Mouse (Mus musculus): ENCODE measurements around the gene Tgfb2. TPM values are rescaled to one million over a fixed set of nuclear protein-coding genes. Genes with fewer than 3 reads are reported as not detected.
A peak's percentile ranks its signal among the peaks of the same experiment; 100 is the strongest.

Tgfb2 gene
- polyA plus RNA-seq, 1 experiment from 2014 or later: 34.4 TPM

GRCm38 (mm10) chr1:186673166-186673565, 32.6 kb downstream of the Tgfb2 start:
- no peak overlapping the region for H3K27ac ChIP-seq (replicated peaks)
- H3K9ac ChIP-seq (replicated peaks): no peak overlapping the region
- peaks cover 8% of the 10 kb centered on the region for H3K4me1 ChIP-seq
- H3K9me3 ChIP-seq (replicated peaks): no peaks in the 10 kb centered on the region
- 54% methylated on average over 4 of the region's 4 CpGs for WGBS
- H3K36me3 ChIP-seq: no peaks in the 10 kb centered on the region
- no peak for ATAC-seq (ENCODE audit: low FRiP score)
- H3K4me2 ChIP-seq: no peak overlapping the region
- no peaks in the 10 kb centered on the region for H3K27me3 ChIP-seq (replicated peaks)
- no peak overlapping the region for H3K4me3 ChIP-seq (replicated peaks)

- WGBS: 95% methylated on average over 11 of the region's 11 CpGs
- no peak overlapping the region for H3K9ac ChIP-seq (replicated peaks)
- H3K27me3 ChIP-seq (replicated peaks): no peaks in the 10 kb centered on the region
- H3K4me3 ChIP-seq (replicated peaks): no peak overlapping the region
- H3K9me3 ChIP-seq (replicated peaks): no peaks in the 10 kb centered on the region
- H3K4me2 ChIP-seq: no peak overlapping the region
- H3K27ac ChIP-seq (replicated peaks): no peak overlapping the region
- no peak for ATAC-seq (ENCODE audit: low FRiP score)
- 0 out of 2 replicates have a peak, but pooled peaks cover 8% of the 10 kb centered on the region for H3K4me1 ChIP-seq
- no peaks in the 10 kb centered on the region for H3K36me3 ChIP-seq
These were observed 42.4 kb downstream of the Tgfb2 start for GRCm38 (mm10) chr1:186663412-186663811.

GRCm38 (mm10) chr1:186662996-186663395, 42.8 kb downstream of the Tgfb2 start:
- H3K4me3 ChIP-seq (replicated peaks): no peak overlapping the region
- no peaks in the 10 kb centered on the region for H3K36me3 ChIP-seq
- 0 out of 2 replicates have a peak, but pooled peaks cover 9% of the 10 kb centered on the region for H3K4me1 ChIP-seq
- no peaks in the 10 kb centered on the region for H3K27me3 ChIP-seq (replicated peaks)
- H3K9me3 ChIP-seq (replicated peaks): no peaks in the 10 kb centered on the region
- no peak overlapping the region for H3K9ac ChIP-seq (replicated peaks)
- no peak for ATAC-seq (ENCODE audit: low FRiP score)
- no peak overlapping the region for H3K4me2 ChIP-seq
- 94% methylated on average over 10 of the region's 10 CpGs for WGBS
- no peak overlapping the region for H3K27ac ChIP-seq (replicated peaks)

GRCm38 (mm10) chr1:186661206-186661921, 44.4 kb downstream of the Tgfb2 start:
- no peak overlapping the region for H3K4me3 ChIP-seq (replicated peaks)
- H3K4me1 ChIP-seq: 0 out of 2 replicates have a peak, but pooled peaks cover 9% of the 10 kb centered on the region
- H3K9ac ChIP-seq (replicated peaks): no peak overlapping the region
- ATAC-seq (ENCODE audit: low FRiP score): no peak
- no peaks in the 10 kb centered on the region for H3K27me3 ChIP-seq (replicated peaks)
- peak overlapping the region; percentile 25; the same call in 1 of the 2 replicates for H3K27ac ChIP-seq (replicated peaks)
- H3K9me3 ChIP-seq (replicated peaks): no peaks in the 10 kb centered on the region
- H3K36me3 ChIP-seq: no peaks in the 10 kb centered on the region
- no peak overlapping the region for H3K4me2 ChIP-seq
- 65% methylated on average over 15 of the region's 15 CpGs for WGBS

- peaks cover 11% of the 10 kb centered on the region; the same call in 1 of the 2 replicates for H3K4me1 ChIP-seq
- H3K9me3 ChIP-seq (replicated peaks): no peaks in the 10 kb centered on the region
- H3K27me3 ChIP-seq (replicated peaks): no peaks in the 10 kb centered on the region
- no peak overlapping the region for H3K27ac ChIP-seq (replicated peaks)
- no peak overlapping the region for H3K4me3 ChIP-seq (replicated peaks)
- H3K4me2 ChIP-seq: no peak overlapping the region
- no peaks in the 10 kb centered on the region for H3K36me3 ChIP-seq
- H3K9ac ChIP-seq (replicated peaks): no peak overlapping the region
- WGBS: 73% methylated on average over 11 of the region's 11 CpGs
- no peak for ATAC-seq (ENCODE audit: low FRiP score)
These were observed 47.0 kb downstream of the Tgfb2 start for GRCm38 (mm10) chr1:186658783-186659182.

- Histone ChIP-seq H3K9me3 (replicated peaks) (no peaks in the 10 kb centered on the region), H3K27me3 (replicated peaks) (no peaks in the 10 kb centered on the region), H3K9ac (replicated peaks) (no peak overlapping the region), H3K4me3 (replicated peaks) (no peak overlapping the region), H3K36me3 (no peaks in the 10 kb centered on the region), H3K27ac (replicated peaks) (no peak overlapping the region), H3K4me2 (no peak overlapping the region), H3K4me1 (peaks cover 11% of the 10 kb centered on the region; the same call in 1 of the 2 replicates)
- no peak for ATAC-seq (ENCODE audit: low FRiP score)
- 91% methylated on average over 16 of the region's 16 CpGs for WGBS
These were observed 48.1 kb downstream of the Tgfb2 start for GRCm38 (mm10) chr1:186657559-186658219.

GRCm38 (mm10) chr1:186656732-186657329, 49.0 kb downstream of the Tgfb2 start:
- no peaks in the 10 kb centered on the region for H3K36me3 ChIP-seq
- H3K4me2 ChIP-seq: no peak overlapping the region
- no peaks in the 10 kb centered on the region for H3K27me3 ChIP-seq (replicated peaks)
- WGBS: 86% methylated on average over 5 of the region's 5 CpGs
- peaks cover 11% of the 10 kb centered on the region; the same call in 1 of the 2 replicates for H3K4me1 ChIP-seq
- no peak overlapping the region for H3K27ac ChIP-seq (replicated peaks)
- H3K4me3 ChIP-seq (replicated peaks): no peak overlapping the region
- ATAC-seq (ENCODE audit: low FRiP score): no peak
- H3K9ac ChIP-seq (replicated peaks): no peak overlapping the region
- no peaks in the 10 kb centered on the region for H3K9me3 ChIP-seq (replicated peaks)

GRCm38 (mm10) chr1:186656201-186656600, 49.6 kb downstream of the Tgfb2 start:
- no peak overlapping the region for H3K4me2 ChIP-seq
- no peak overlapping the region for H3K4me3 ChIP-seq (replicated peaks)
- WGBS: 71% methylated on average over 1 of the region's 1 CpGs
- no peak overlapping the region for H3K27ac ChIP-seq (replicated peaks)
- ATAC-seq (ENCODE audit: low FRiP score): no peak
- peaks cover 6% of the 10 kb centered on the region; the same call in 1 of the 2 replicates for H3K4me1 ChIP-seq
- H3K9me3 ChIP-seq (replicated peaks): no peaks in the 10 kb centered on the region
- H3K27me3 ChIP-seq (replicated peaks): no peaks in the 10 kb centered on the region
- H3K36me3 ChIP-seq: no peaks in the 10 kb centered on the region
- no peak overlapping the region for H3K9ac ChIP-seq (replicated peaks)

- WGBS: 56% methylated on average over 4 of the region's 4 CpGs
- peak overlapping the region; percentile 41; the same call in 1 of the 2 replicates for H3K27ac ChIP-seq (replicated peaks)
- peak; percentile 72 for ATAC-seq (ENCODE audit: low FRiP score)
These were observed 50.7 kb downstream of the Tgfb2 start for GRCm38 (mm10) chr1:186655096-186655495.

GRCm38 (mm10) chr1:186652208-186652607, 53.6 kb downstream of the Tgfb2 start:
- Histone ChIP-seq H3K4me1 (peaks cover 2% of the 10 kb centered on the region; the same call in 1 of the 2 replicates), H3K36me3 (no peaks in the 10 kb centered on the region), H3K27ac (replicated peaks) (no peak overlapping the region), H3K9me3 (replicated peaks) (no peaks in the 10 kb centered on the region), H3K9ac (replicated peaks) (no peak overlapping the region), H3K4me2 (no peak overlapping the region), H3K27me3 (replicated peaks) (no peaks in the 10 kb centered on the region), H3K4me3 (replicated peaks) (no peak overlapping the region)
- WGBS: 72% methylated on average over 8 of the region's 8 CpGs
- no peak for ATAC-seq (ENCODE audit: low FRiP score)

More at GRCm38 (mm10) chr1:186655096-186655495, 50.7 kb downstream of the Tgfb2 start:
- no peak overlapping the region for H3K4me2 ChIP-seq
- H3K9me3 ChIP-seq (replicated peaks): no peaks in the 10 kb centered on the region
- H3K27me3 ChIP-seq (replicated peaks): no peaks in the 10 kb centered on the region
- H3K4me1 ChIP-seq: peaks cover 6% of the 10 kb centered on the region; the same call in 1 of the 2 replicates
- no peak overlapping the region for H3K4me3 ChIP-seq (replicated peaks)
- H3K36me3 ChIP-seq: no peaks in the 10 kb centered on the region
- no peak overlapping the region for H3K9ac ChIP-seq (replicated peaks)

- Histone ChIP-seq H3K4me3 (replicated peaks) (no peak overlapping the region), H3K4me2 (no peak overlapping the region), H3K9ac (replicated peaks) (no peak overlapping the region), H3K9me3 (replicated peaks) (no peaks in the 10 kb centered on the region), H3K36me3 (no peaks in the 10 kb centered on the region), H3K4me1 (peaks cover 2% of the 10 kb centered on the region; the same call in 1 of the 2 replicates), H3K27me3 (replicated peaks) (no peaks in the 10 kb centered on the region), H3K27ac (replicated peaks) (no peak overlapping the region)
- no peak for ATAC-seq (ENCODE audit: low FRiP score)
- 73% methylated on average over 4 of the region's 4 CpGs for WGBS
These were observed 55.8 kb downstream of the Tgfb2 start for GRCm38 (mm10) chr1:186650011-186650410.
